Mouse (Mus musculus) left cerebral cortex, adult 2 months (tissue): ENCODE data around the gene Pard6b. TPM values are rescaled to one million over a fixed set of nuclear protein-coding genes. Genes with fewer than 3 reads are reported as not detected.
A peak's percentile ranks its signal among the peaks of the same experiment; 100 is the strongest.
"Not testable (repeated sequence)": the region's sequence is repeated elsewhere in the genome, so short reads cannot be mapped to it uniquely, and the experiment has no call there.

Source experiments
- DNase-seq, 2 experiments: peaks; one replicate each; pipeline ENCODE4 v3.0.0; 2021 to 2022; ENCODE audit warnings: low spot score in 2 of 2, mixed read lengths in 1 of 2; ENCODE audit errors: extremely low spot score in 1 of 2
- H3K27ac ChIP-seq: fragments of 200-600 bp; 2 replicates; pipeline ENCODE4 v1.8.1; 2022
- H3K4me3 ChIP-seq: fragments of 200-600 bp; 2 replicates; pipeline ENCODE4 v1.8.1; 2022
- CTCF ChIP-seq: fragments of 200-600 bp; IDR thresholded peaks from 2 replicates; pipeline ENCODE4 v1.8.1; 2022; ENCODE audit warnings: antibody characterized with exemption, mild to moderate bottlenecking, moderate library complexity
- intact Hi-C: fragments of 180-260 bp; cut with DNase I; formaldehyde crosslinking; loops from one replicate; pipeline ENCODE4 v1.15.1; 2025
- total RNA-seq, 2 experiments: library from RNA; stranded (reverse); gene quantifications; 2 replicates each; pipeline ENCODE4 v1.2.3; 2021

Gene Pard6b
- total RNA-seq, 2 experiments from 2014 or later: 5.5 to 6.8 TPM

DNA sequence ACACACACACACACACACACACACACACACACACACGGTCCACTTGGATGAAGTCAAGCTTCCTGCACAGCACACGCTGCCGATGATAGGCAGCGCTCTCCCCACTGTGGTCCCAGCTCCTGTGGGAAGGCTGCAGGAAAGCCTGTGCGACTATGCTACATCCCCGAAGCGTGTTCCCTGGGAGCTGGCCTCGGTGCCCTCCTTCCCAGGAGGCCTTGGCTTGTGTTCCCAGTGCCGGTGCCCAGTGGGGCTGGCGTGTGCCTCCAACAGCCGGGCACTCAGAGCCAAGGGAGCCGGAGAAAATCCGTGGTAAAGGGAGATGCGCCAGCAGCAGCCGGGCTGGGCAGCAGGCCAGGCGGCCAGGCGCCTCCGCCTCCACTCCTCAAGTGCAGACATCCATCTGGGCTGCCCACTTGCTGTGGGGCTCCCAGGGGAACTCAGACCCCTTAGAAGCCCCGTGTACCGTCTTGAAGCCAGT is 25.9 kb downstream of the Pard6b start:
- peak overlapping the region; percentile 16; the same call in 1 of the 2 replicates for H3K4me3 ChIP-seq
- H3K27ac ChIP-seq: peak overlapping the region; percentile 66
- intact Hi-C loops: no loop called here
- TF ChIP-seq CTCF: no peak
- peak; percentile 83 to 87 for DNase-seq

DNA sequence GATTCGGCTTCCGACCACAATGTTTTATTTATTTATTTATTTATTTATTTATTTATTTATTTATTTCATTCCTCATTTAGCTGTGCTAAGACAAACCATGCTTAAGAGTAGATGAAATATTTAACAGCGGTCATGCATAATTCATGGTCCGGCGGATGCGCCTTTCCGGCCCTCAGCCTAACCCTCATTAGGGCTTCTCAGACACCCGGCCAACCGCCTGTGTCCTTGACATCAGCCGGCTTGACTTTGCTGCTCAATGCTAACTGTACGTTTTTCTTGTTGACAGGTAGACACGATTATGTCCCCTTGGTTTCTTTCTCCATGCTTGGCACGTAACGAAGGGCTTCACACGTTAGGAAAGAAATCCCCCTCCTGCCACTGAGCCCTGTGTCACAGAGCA is 26.6 kb downstream of the Pard6b start:
- DNase-seq: no peak
- H3K4me3 ChIP-seq: no peak overlapping the region
- no peak for TF ChIP-seq CTCF
- H3K27ac ChIP-seq: peak overlapping the region; percentile 66; the same call in 1 of the 2 replicates
- intact Hi-C loops: no loop called here

DNA sequence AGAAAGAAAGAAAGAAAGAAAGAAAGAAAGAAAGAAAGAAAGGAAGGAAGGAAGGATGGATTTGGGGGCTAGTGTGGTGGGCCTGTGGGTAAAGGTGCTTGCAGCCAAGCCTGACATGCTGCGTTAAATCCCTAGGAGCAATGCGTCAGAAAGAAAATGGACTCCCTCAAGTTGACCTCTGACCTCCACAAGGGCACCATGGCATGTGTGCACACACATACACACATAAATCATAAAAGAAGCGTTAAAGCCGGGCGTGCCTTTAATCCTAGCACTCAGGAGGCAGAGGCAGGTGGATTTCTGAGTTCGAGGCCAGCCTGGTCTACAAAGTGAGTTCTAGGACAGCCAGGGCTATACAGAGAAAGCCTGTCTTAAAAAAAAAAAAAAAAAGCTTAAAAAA is 27.1 kb downstream of the Pard6b start:
- intact Hi-C loops, H3K27ac ChIP-seq, H3K4me3 ChIP-seq, DNase-seq: not testable (repeated sequence)

DNA sequence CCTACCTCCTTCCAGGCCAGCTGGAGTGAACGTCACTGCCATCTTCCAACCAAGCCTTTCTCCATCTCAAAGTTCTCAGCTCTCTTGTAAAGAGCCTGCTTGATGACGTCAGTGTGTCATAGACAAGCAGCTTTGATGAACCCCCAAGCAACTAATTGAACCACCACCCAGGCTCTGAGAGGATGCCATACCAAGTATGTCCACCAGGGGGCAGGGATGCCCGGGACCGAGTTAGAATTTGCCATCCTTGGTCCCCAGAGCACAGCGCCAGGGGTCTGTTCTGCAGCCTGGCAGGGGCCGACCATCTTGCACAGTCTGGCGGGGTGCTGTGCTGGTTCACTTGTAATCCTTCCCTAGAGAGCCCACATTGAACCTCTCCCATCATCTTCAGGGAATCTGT is 31.1 kb downstream of the Pard6b start:
- H3K4me3 ChIP-seq: no peak overlapping the region
- peak; percentile 64 to 79 for DNase-seq
- H3K27ac ChIP-seq: no peak overlapping the region
- intact Hi-C loops: loop anchor here (10.0 kb wide), 1 partner anchor 333 kb away; no protein-coding TSS in a partner anchor
- TF ChIP-seq CTCF: peak; percentile 99

DNA sequence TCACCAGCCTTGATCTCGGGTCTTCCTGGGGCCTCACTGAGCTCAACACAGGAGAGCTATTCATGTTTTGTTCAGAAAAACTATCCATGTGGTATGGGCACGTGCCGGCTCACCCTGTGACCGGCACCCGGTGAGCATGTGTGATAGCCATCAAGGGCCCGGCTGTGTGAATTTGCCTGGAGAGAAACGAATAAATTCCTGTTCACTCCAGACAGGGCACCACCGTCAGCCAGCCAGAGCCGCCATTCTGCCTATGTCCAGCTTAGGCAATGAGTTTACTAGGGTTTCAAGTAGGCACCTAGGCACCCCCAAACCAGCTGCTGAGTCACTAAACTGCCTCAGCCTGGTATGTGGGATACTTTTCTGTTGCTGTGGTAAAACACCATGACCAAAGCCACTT is 32.5 kb downstream of the Pard6b start:
- DNase-seq: no peak
- TF ChIP-seq CTCF: no peak
- intact Hi-C loops: loop anchor here (10.0 kb wide), 1 partner anchor 332 kb away; no protein-coding TSS in a partner anchor

DNA sequence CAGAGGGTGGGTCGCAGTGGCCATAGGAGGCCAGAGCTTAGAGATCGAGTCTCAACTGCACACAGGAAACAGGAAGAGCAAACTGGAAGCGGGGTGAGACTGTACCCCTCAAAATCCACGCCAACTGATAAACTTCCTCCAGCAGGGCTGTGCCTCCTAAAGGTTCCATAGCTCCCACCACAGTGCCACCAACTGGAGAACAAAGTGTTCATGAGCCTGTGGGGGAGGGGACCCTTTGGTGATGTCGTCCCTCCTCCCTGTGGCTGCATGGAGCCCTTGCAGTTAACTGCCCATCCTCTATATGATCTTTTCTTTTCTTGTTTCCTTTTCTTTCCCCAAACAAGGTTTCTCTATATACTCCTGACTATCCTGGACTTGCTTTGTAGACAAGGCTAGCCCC is 32.9 kb downstream of the Pard6b start:
- intact Hi-C loops: loop anchor here (2.0 to 10.0 kb wide), 2 partner anchors 91 to 331 kb away; no protein-coding TSS in a partner anchor
- no peak for DNase-seq
- TF ChIP-seq CTCF: peak; percentile 13
- Histone ChIP-seq H3K27ac (no peak overlapping the region), H3K4me3 (no peak overlapping the region)

More for the DNA sequence above, 32.5 kb downstream of the Pard6b start:
- Histone ChIP-seq H3K4me3 (no peak overlapping the region), H3K27ac (no peak overlapping the region)

DNA sequence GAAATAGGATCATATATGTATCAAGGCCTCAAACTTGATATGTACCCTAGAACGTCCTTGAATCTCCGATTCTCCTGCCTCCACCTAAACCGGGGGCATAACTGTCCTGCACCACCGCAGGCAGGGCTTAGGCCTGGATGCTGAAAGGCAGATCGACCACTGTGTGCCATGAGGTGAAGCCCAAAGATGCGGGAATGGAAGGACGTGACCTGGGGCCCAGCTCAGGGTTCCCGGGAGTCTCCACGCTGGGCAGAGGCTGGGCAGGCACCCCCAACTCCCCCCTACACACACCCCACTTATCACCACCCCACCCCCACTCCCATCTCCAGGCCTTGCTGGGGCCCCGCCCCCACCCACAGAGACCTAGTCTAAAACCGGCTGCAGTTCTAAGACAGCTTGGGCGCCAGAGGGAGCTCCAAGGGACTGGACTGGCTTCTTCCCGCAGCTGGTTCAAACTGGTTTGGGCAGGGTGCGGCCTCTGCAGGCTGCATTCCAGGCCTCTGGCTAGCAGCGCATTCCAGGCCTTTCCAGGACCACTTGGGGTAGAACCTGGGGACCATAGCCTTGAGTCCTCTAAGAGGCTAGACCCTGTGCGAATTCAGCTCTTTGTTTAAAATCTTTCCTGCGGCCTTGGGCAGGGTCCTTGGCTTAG is 34.0 kb downstream of the Pard6b start:
- H3K27ac ChIP-seq: no peak overlapping the region
- no peak overlapping the region for H3K4me3 ChIP-seq
- TF ChIP-seq CTCF: peak; percentile 47
- intact Hi-C loops: loop anchor here (2.0 to 10.0 kb wide), 2 partner anchors 90 to 330 kb away; no protein-coding TSS in a partner anchor
- DNase-seq: peak; percentile 50 to 65

DNA sequence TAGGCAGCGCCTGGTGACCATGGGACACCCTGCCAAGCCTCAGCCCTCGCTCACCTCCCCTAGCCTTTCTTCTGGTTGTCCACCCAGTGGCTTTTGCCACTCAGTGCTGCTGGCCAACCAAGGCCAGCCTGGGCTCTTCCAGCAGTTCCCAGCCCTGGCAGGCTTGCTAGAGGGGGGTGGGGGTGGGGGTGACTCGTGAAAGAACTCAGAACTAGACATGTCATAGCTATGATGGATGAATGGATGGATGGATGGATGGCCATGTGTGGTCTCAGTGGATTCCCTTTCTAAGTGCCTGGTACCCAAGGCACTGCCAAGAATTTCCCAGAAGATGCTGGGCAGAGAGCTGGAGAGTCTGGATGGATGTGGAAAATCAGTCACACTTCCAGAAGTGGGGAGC is 35.0 kb downstream of the Pard6b start:
- Histone ChIP-seq H3K4me3 (no peak overlapping the region), H3K27ac (no peak overlapping the region)
- TF ChIP-seq CTCF: no peak
- intact Hi-C loops: loop anchor here (2.0 to 10.0 kb wide), 2 partner anchors 89 to 329 kb away; no protein-coding TSS in a partner anchor
- no peak for DNase-seq

DNA sequence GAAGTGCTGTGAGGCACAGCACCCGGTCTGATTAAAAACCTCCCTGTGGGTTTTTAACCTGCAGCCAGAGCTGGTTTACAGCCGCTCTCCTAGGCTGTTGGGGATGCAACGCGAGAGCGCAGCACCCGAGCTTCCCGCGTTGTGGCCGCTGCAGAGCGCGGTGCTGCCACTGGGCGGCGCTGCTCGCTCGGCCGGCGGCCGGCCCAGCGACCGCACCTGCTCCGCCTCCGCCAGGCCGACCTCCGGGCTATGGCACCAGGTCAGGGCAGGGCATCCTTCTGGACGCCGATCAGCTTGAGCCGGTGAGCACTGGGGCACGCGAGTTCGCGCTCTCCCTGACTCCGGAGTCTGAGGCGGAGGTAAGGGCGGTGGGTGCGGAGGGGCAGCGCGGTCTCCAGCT is 36.3 kb downstream of the Pard6b start:
- TF ChIP-seq CTCF: peak; percentile 98
- intact Hi-C loops: loop anchor here (1.0 to 10.0 kb wide), 2 partner anchors 90 to 328 kb away; partner anchors contain the start of gene Adnp
- Histone ChIP-seq H3K27ac (peak overlapping the region; percentile 83), H3K4me3 (peak overlapping the region; percentile 55)
- peak; percentile 64 to 78 for DNase-seq

DNA sequence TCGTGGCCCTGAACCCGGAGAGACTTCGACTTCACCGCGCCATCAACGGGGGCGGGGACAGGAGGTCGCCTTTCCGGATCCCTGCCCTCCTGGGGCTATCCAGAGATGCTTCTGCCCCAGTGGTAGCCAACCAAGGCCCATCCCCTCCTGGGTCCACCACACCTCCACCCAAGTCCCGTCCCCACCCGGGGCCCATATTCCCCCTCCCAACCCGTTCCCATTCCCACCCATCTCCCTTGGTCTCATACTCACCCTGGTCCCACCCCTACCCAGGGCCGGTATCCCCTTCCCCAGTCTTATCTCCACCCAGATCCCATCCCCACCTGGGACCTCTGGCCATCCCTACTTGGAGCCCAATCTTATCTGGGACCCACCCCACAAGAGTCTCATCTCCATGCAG is 36.7 kb downstream of the Pard6b start:
- Histone ChIP-seq H3K27ac (peak overlapping the region; percentile 83), H3K4me3 (peak overlapping the region; percentile 55)
- DNase-seq: no peak
- TF ChIP-seq CTCF: no peak
- intact Hi-C loops: loop anchor here (1.0 to 10.0 kb wide), 2 partner anchors 90 to 327 kb away; partner anchors contain the start of gene Adnp

DNA sequence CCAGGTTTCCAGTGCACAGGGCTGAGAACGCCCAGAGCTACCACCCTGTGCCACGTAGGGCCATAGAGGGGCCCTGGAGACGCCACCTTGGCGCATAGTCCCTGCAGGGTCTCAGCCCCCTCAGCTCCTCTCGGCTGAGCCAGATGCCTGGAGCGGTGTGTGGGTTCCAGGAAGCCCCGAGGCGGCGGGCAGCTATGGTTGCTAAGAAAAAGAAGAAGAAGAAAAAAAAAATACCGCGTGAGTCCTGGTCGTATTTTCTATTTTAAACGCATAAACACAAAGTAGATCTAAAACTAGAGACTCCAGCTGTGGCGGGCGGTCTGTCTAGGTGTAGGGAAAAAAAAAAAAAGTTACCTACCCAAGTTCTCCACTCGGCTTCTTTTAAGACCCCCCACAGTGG is 37.2 kb downstream of the Pard6b start:
- peak in 1 of 2 experiments; percentile 52 for DNase-seq
- intact Hi-C loops: loop anchor here (1.0 to 10.0 kb wide), 2 partner anchors 89 to 327 kb away; partner anchors contain the start of gene Adnp
- H3K4me3 ChIP-seq: peak overlapping the region; percentile 55
- TF ChIP-seq CTCF: no peak
- H3K27ac ChIP-seq: peak overlapping the region; percentile 83

DNA sequence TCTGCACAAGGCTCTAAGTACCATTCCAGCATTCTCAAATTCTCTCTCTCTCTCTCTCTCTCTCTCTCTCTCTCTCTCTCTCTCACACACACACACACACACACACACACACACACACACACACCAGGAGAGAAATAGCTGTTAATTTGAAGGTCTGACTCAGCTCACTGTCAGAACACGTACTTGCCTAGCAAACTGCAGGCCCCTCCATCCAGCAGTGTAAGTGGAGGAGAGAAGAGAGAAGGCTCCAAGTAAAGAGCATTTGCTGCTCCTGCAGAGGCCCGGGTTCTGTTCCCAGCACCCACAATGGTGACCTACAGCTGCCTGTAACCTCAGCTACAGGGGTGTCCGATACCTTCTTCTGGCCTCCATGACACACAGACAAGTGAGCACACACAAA is 37.7 kb downstream of the Pard6b start:
- H3K4me3 ChIP-seq: no peak overlapping the region
- DNase-seq: no peak
- intact Hi-C loops: loop anchor here (10.0 kb wide), 1 partner anchor 326 kb away; no protein-coding TSS in a partner anchor
- no peak for TF ChIP-seq CTCF
- H3K27ac ChIP-seq: no peak overlapping the region
